Mouse (Mus musculus) cortical plate, adult 2 months (tissue): Measurements from ENCODE around the gene Amh.

Experiments
- CTCF ChIP-seq: fragments of 200-500 bp; IDR thresholded peaks from 2 replicates; pipeline ENCODE4 v1.5.1; 2011; ENCODE audit warnings: mild to moderate bottlenecking, control low read depth, low read length; ENCODE audit not compliant: insufficient read depth; ENCODE audit errors: extremely low read depth
- POLR2A ChIP-seq: fragments of 200-500 bp; IDR thresholded peaks from 2 replicates; pipeline ENCODE4 v1.6.1; 2011; ENCODE audit warnings: mild to moderate bottlenecking, low read length, control low read depth; ENCODE audit not compliant: insufficient read depth; ENCODE audit errors: extremely low read depth

GRCm38 (mm10) chr10:80784871-80785270, 20.2 kb upstream of the Amh start:
- TF ChIP-seq POLR2A (no peak), CTCF (no peak)
